Mouse (Mus musculus) NIH3T3 (cell line): ENCODE data around the gene Olfr1028.

ENCODE experiments used
- DNase-seq: peaks from one replicate; pipeline ENCODE4 v3.0.0-alpha.2; 2012; ENCODE audit warnings: low read depth

Gene Olfr1028

GRCm38 (mm10) chr2:85950137-85950536 lies at the start of gene Olfr1028:
TSS of gene Olfr1028 (plus strand) at chr2:85950437.
- no peak for DNase-seq

- no peak for DNase-seq
Measured at GRCm38 (mm10) chr2:85904952-85905351, 45.3 kb upstream of the Olfr1028 start, which contains the start of gene Olfr1024. TSS of gene Olfr1024 (minus strand) at chr2:85905052.

GRCm38 (mm10) chr2:85913197-85913596 lies 37.0 kb upstream of the Olfr1028 start:
- no peak for DNase-seq

- no peak for DNase-seq
Measured at GRCm38 (mm10) chr2:85914893-85915292, 35.3 kb upstream of the Olfr1028 start, which contains the start of gene Olfr1025-ps1. TSS of gene Olfr1025-ps1 (plus strand) at chr2:85915193.

GRCm38 (mm10) chr2:85921258-85921657 lies 29.0 kb upstream of the Olfr1028 start, which contains the start of gene Olfr1026:
TSS of gene Olfr1026 (plus strand) at chr2:85921558.
- DNase-seq: no peak

- no peak for DNase-seq
Measured at GRCm38 (mm10) chr2:85973595-85973994, 23.4 kb downstream of the Olfr1028 start, which contains the start of gene Olfr1029. TSS of gene Olfr1029 (plus strand) at chr2:85973895.

GRCm38 (mm10) chr2:85978976-85979375 lies 28.7 kb downstream of the Olfr1028 start, which contains the start of gene Olfr1030:
TSS of gene Olfr1030 (plus strand) at chr2:85979276.
- no peak for DNase-seq

- no peak for DNase-seq
Measured at GRCm38 (mm10) chr2:85990004-85990403, 39.8 kb downstream of the Olfr1028 start, which contains the start of gene Olfr1031. TSS of gene Olfr1031 (plus strand) at chr2:85990304.
